8 mouse cellular contexts compared by ENCODE assay signal in the genomic region with DNA sequence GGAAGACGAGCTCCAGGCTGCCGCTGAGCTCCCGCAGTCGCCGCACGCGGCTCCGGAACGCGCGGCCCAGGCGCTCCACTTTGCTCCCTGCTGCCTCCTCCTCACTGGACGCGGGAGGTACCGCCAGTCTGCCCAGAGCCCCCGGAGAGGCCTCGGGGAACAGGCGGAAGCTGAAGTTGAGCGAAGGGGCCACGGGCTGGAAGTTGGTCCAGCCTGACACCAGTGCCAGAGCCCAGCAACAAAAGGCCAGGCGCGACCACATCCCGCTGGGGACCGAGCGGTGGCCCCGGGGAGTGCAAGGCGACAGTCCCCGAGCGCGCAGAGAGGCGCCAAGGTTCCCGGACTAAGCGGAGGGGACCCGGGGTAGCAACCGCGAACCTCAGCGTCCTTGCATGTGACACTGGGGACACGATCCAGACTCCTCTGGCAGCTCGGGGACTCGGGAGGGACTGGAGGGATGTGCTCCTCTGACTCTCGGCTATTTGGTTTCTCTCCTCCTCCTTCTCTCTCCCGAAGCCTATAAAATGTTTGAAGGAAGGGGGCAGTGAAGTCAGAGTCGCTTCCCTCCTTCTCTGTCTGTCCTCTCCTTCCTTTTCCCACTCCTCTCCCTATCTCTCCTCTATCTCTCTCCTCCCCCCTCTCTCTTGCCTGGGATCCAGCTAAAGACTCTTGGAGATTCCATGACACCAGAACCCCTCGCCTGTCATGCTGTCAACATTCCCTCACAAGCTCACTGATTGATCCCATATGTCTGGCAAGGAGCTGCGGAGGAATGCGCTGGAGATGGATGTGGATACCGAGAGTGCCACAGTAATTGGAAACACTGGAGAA. TPM values are rescaled to one million over a fixed set of nuclear protein-coding genes. Genes with fewer than 3 reads are reported as not detected.
DNase-seq lines count a peak whose midpoint lies in the region; ATAC-seq and TF ChIP-seq lines count a peak whose summit lies in the region.

A gene (minus strand): TSS at position 745 of the 831 bp plus-strand sequence.

- TF ChIP-seq POLR2A in small intestine, adult 2 months (IDR thresholded peaks at IDR 0.05; ENCODE audit: low read depth, low read length) = no peak

- peak within 1 kb of the TSS; percentile 94 for H3K4me2 ChIP-seq in embryonic facial prominence, embryonic 12.5 days (replicated peaks)
- peak within 1 kb of the TSS; percentile 94 for H3K4me2 ChIP-seq in heart, embryonic 14.5 days (ENCODE audit: low read length)

- H3K4me1 ChIP-seq in embryonic facial prominence, embryonic 12.5 days = peaks cover 16% of the 10 kb centered on the region
- H3K4me1 ChIP-seq in heart, embryonic 14.5 days (ENCODE audit: control insufficient read depth in 2 of 2, insufficient read depth in 2 of 2, low read length in 2 of 2) = peaks cover 0 to 12% of the 10 kb centered on the region in 2 experiments
- H3K4me1 ChIP-seq in small intestine, adult 2 months (ENCODE audit: control insufficient read depth, insufficient read depth, insufficient read length, low read length) = no peaks in the 10 kb centered on the region

- no peaks in the 10 kb centered on the region for H3K9me3 ChIP-seq in embryonic facial prominence, embryonic 12.5 days
- no peaks in the 10 kb centered on the region for H3K9me3 ChIP-seq in heart, embryonic 14.5 days (ENCODE audit: control insufficient read depth, low read length)

- no peaks in the 10 kb centered on the region for H3K27me3 ChIP-seq in embryonic facial prominence, embryonic 12.5 days
- H3K27me3 ChIP-seq in heart, embryonic 14.5 days (ENCODE audit: control insufficient read depth, insufficient read depth, low read length) = peaks cover 70% of the 10 kb centered on the region
- H3K27me3 ChIP-seq in small intestine, adult 2 months (ENCODE audit: control insufficient read depth, insufficient read depth, low read length) = peaks cover 16% of the 10 kb centered on the region

- ATAC-seq in embryonic facial prominence, embryonic 12.5 days (ENCODE audit: insufficient number of reproducible peaks, insufficient read depth, low FRiP score, low TSS enrichment) = peak; percentile 72; the same call in 1 of the 2 replicates
- peak; percentile 68; the same call in 1 of the 2 replicates for ATAC-seq in heart, embryonic 14.5 days (ENCODE audit: insufficient number of reproducible peaks, insufficient read depth, low FRiP score, low read depth)

- H3K9ac ChIP-seq in embryonic facial prominence, embryonic 12.5 days = peak within 1 kb of the TSS; percentile 68
- H3K9ac ChIP-seq in heart, embryonic 14.5 days (ENCODE audit: low read length) = peak within 1 kb of the TSS; percentile 68

- peak within 1 kb of the TSS; percentile 60 for H3K4me3 ChIP-seq in embryonic facial prominence, embryonic 12.5 days
- peak within 1 kb of the TSS; percentile 56 to 60 for H3K4me3 ChIP-seq in heart, embryonic 14.5 days (ENCODE audit: control insufficient read depth in 1 of 2, insufficient read depth in 1 of 2, low read depth in 1 of 2, low read length in 2 of 2)
- peak within 1 kb of the TSS; percentile 74 for H3K4me3 ChIP-seq in small intestine, adult 2 months (ENCODE audit: low read depth, low read length)

- under 1% methylated on average over 47 of the region's 47 CpGs for WGBS in embryonic facial prominence, embryonic 12.5 days
- WGBS in heart, embryonic 14.5 days = 1% methylated on average over 47 of the region's 47 CpGs
- 2% methylated on average over 47 of the region's 47 CpGs for WGBS in small intestine, adult 2 months

- peak; percentile 14 for DNase-seq in ES-CJ7 (ENCODE audit: low read depth, low spot score)
- peak; percentile 14 for DNase-seq in adrenal gland, postnatal 25 days
- DNase-seq in kidney, postnatal 10 days = peak; percentile 70
- DNase-seq in lung, postnatal 25 days (ENCODE audit: low spot score) = peak; percentile 21
- DNase-seq in thymus, postnatal 25 days = no peak

- peak within 1 kb of the TSS; percentile 90 for H3K27ac ChIP-seq in embryonic facial prominence, embryonic 12.5 days
- H3K27ac ChIP-seq in heart, embryonic 14.5 days (replicated peaks in 1 of 2; ENCODE audit: control insufficient read depth in 1 of 2, insufficient read depth in 1 of 2, low read depth in 2 of 2, low read length in 2 of 2) = peak within 1 kb of the TSS; percentile 4 to 15; a peak in 1 of 4 replicates
- peak within 1 kb of the TSS; percentile 59 for H3K27ac ChIP-seq in small intestine, adult 2 months (ENCODE audit: insufficient read depth, low read depth, low read length)

- H3K36me3 ChIP-seq in embryonic facial prominence, embryonic 12.5 days = no peaks in the 10 kb centered on the region
- no peaks in the 10 kb centered on the region for H3K36me3 ChIP-seq in heart, embryonic 14.5 days (ENCODE audit: control insufficient read depth, insufficient read depth, low read length)
- no peaks in the 10 kb centered on the region for H3K36me3 ChIP-seq in small intestine, adult 2 months (ENCODE audit: control insufficient read depth, insufficient read depth, low read length)

- no peak for TF ChIP-seq CTCF in small intestine, adult 2 months (IDR thresholded peaks at IDR 0.05; ENCODE audit: extremely low read depth, insufficient read length, insufficient replicate concordance, low read depth, low read length)

RNA-seq across cellular contexts. Expression of the gene that starts here (rescaled TPM):
- 9.4 and 9.8 TPM in 2 replicates for total RNA-seq in adrenal gland, postnatal 25 days (2021)
- polyA plus RNA-seq in embryonic facial prominence, embryonic 12.5 days (2016; fragmentation: Nextera tagmentation; extraction: Ambion mirVana) = 7.7 and 8.1 TPM in 2 replicates
- 2.4 and 2.8 TPM in 2 replicates for polyA plus RNA-seq in heart, embryonic 14.5 days (2014; fragmentation: Nextera tagmentation; extraction: Ambion mirVana)
- 1.4 and 2.7 TPM in 2 replicates for polyA plus RNA-seq in small intestine, adult 2 months (2012; rRNA removed)

Comparison
In these comparisons a context has a peak if more than half of its experiments do, and no peak if none do; other contexts are left out.
1. H3K27ac ChIP-seq: peak in every context shown above with its lines; median percentile 90 in embryonic facial prominence, embryonic 12.5 days; 59 in small intestine, adult 2 months; 10 in heart, embryonic 14.5 days.